Mouse (Mus musculus) thymus, adult 2 months (tissue): Measurements from ENCODE around the gene Cfh.
"Not testable (repeated sequence)": the region's sequence is repeated elsewhere in the genome, so short reads cannot be mapped to it uniquely, and the experiment has no call there.

Source experiments
- CTCF ChIP-seq: fragments of 200-500 bp; IDR thresholded peaks from 2 replicates; pipeline ENCODE4 v1.5.1; 2012; ENCODE audit warnings: mild to moderate bottlenecking, control low read depth, low read length, moderate library complexity, borderline replicate concordance; ENCODE audit not compliant: control insufficient read depth, poor library complexity, insufficient read depth; ENCODE audit errors: extremely low read depth
- POLR2A ChIP-seq: fragments of 200-500 bp; IDR thresholded peaks from 2 replicates; pipeline ENCODE4 v1.6.1; 2012; ENCODE audit warnings: mild to moderate bottlenecking, low read length, control low read depth, moderate library complexity; ENCODE audit not compliant: control insufficient read depth, poor library complexity, insufficient read depth; ENCODE audit errors: extremely low read depth

GRCm38 (mm10) chr1:140183664-140184063 lies at the start of gene Cfh:
- not testable (repeated sequence) for TF ChIP-seq POLR2A, CTCF
